In the genomic region with DNA sequence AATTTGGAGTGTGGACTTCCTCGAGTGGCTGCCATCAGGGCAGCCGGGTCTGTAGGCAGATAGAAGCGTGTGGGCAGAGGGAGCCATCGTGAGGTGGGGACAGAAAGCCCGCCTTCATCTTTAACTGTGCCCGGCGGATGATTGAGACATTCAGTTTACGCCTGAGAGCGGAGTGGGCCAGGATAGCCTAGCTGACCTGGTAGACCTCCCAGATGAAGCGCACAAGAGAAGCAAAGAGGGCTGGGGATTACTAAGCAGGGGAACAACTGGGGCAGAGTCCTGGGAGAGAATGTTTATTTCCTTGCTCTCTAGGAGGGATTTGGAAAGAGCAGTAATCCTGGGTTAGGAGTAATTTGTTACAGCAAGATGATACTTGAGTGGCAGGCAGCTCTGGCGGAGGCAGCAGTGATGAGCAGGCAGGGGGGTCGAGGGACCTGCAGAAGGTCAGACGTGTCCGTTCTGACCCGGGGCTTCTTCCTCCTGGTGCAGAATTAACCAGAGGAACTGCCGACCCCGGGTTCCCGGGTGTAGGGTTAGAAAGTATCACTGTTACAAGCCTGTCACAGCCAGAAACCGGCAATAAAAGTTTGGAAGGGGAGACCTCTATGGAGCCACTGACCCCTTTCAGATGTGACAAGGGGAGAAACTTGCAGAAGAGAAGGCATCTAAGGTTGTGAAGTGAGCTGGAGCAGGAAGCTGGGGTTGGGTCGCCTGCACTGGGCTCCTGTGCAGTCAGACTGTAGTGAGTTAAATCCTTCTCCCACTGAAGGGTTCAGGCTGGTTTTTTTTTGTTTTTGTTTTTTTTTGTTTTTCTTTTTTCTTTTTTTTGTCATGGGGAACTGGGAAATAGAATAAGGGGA, we compare ENCODE assay signal across 10 mouse cellular contexts.
DNase-seq lines count a peak whose midpoint lies in the region; ATAC-seq lines count a peak whose summit lies in the region.
"Had no signal": no experiment of that assay in that cellular context is flagged by ENCODE, and none has a peak within 500 bp of the region (broad histone marks: within the 10 kb centered on the region; RNA-seq: fewer than 3 reads in every experiment).

No protein-coding gene starts in this region.

- intact Hi-C loops in heart, postnatal 36 days (cut with DNase I): no loop called here

- peak overlapping the region; percentile 59 for H3K27ac ChIP-seq in heart, embryonic 16.5 days (ENCODE audit: low read length)
- peak overlapping the region; percentile 7; the same call in 1 of the 2 replicates for H3K27ac ChIP-seq in hindbrain, embryonic 11.5 days (ENCODE audit: low read depth, low read length)
- no peak overlapping the region for H3K27ac ChIP-seq in midbrain, embryonic 15.5 days
- H3K27ac ChIP-seq: left cerebral cortex, adult 2 months had no signal

- 47% methylated on average over 20 of the region's 20 CpGs for WGBS in heart, embryonic 16.5 days
- 29% methylated on average over 20 of the region's 20 CpGs for WGBS in hindbrain, embryonic 11.5 days
- 13% methylated on average over 20 of the region's 20 CpGs for WGBS in midbrain, embryonic 15.5 days

- H3K4me3 ChIP-seq in heart, embryonic 16.5 days (ENCODE audit: low read length): no peak overlapping the region
- no peak overlapping the region for H3K4me3 ChIP-seq in hindbrain, embryonic 11.5 days (ENCODE audit: low read depth, low read length)
- H3K4me3 ChIP-seq in midbrain, embryonic 15.5 days: no peak overlapping the region
- H3K4me3 ChIP-seq: left cerebral cortex, adult 2 months had no signal

- no peak for DNase-seq in heart, postnatal 36 days
- DNase-seq in NIH3T3 (ENCODE audit: low read depth): peak; percentile 32
- DNase-seq in hindbrain, embryonic 11.5 days (ENCODE audit: low spot score): no peak
- DNase-seq in frontal cortex, postnatal 36 days (ENCODE audit: low spot score in 2 of 2): no peak
- no peak for DNase-seq in adrenal gland, postnatal 25 days
- DNase-seq in lung, postnatal 25 days (ENCODE audit: low spot score): no peak
- DNase-seq: thymus, postnatal 4 days had no signal

- no peak overlapping the region for H3K9ac ChIP-seq in heart, embryonic 16.5 days (ENCODE audit: low read length)
- H3K9ac ChIP-seq in hindbrain, embryonic 11.5 days (ENCODE audit: low read depth, low read length): no peak overlapping the region
- H3K9ac ChIP-seq in midbrain, embryonic 15.5 days: no peak overlapping the region

- no peak for ATAC-seq in heart, embryonic 16.5 days (replicated peaks; ENCODE audit: extremely low read depth, insufficient read depth, low FRiP score)
- no peak for ATAC-seq in hindbrain, embryonic 11.5 days (ENCODE audit: low FRiP score)
- peak; percentile 25; the same call in 1 of the 2 replicates for ATAC-seq in midbrain, embryonic 15.5 days (replicated peaks)

- H3K4me2 ChIP-seq in heart, embryonic 16.5 days (ENCODE audit: low read depth, low read length): peak overlapping the region; percentile 28; the same call in 1 of the 2 replicates
- no peak overlapping the region for H3K4me2 ChIP-seq in hindbrain, embryonic 11.5 days (replicated peaks; ENCODE audit: low read depth, low read length)
- H3K4me2 ChIP-seq in midbrain, embryonic 15.5 days: no peak overlapping the region; the same call in 1 of the 2 replicates

- no peaks in the 10 kb centered on the region for H3K27me3 ChIP-seq in heart, embryonic 16.5 days (ENCODE audit: control insufficient read depth, insufficient read depth, low read length)
- no peaks in the 10 kb centered on the region for H3K27me3 ChIP-seq in hindbrain, embryonic 11.5 days (ENCODE audit: control insufficient read depth, insufficient read depth, low read length)
- H3K27me3 ChIP-seq in midbrain, embryonic 15.5 days (replicated peaks): no peaks in the 10 kb centered on the region

- H3K4me1 ChIP-seq in heart, embryonic 16.5 days (ENCODE audit: control insufficient read depth, insufficient read depth, low read length): peaks cover 16% of the 10 kb centered on the region
- H3K4me1 ChIP-seq in hindbrain, embryonic 11.5 days (replicated peaks; ENCODE audit: control insufficient read depth, insufficient read depth, low read length): peaks cover 3% of the 10 kb centered on the region; the same call in 1 of the 2 replicates
- H3K4me1 ChIP-seq in midbrain, embryonic 15.5 days: peaks cover 24% of the 10 kb centered on the region

- no peaks in the 10 kb centered on the region for H3K9me3 ChIP-seq in heart, embryonic 16.5 days (replicated peaks; ENCODE audit: control insufficient read depth, low read length)
- H3K9me3 ChIP-seq in hindbrain, embryonic 11.5 days (ENCODE audit: control insufficient read depth, low read length): no peaks in the 10 kb centered on the region
- no peaks in the 10 kb centered on the region for H3K9me3 ChIP-seq in midbrain, embryonic 15.5 days

- no peaks in the 10 kb centered on the region for H3K36me3 ChIP-seq in heart, embryonic 16.5 days (ENCODE audit: control insufficient read depth, insufficient read depth)
- H3K36me3 ChIP-seq in hindbrain, embryonic 11.5 days (ENCODE audit: control insufficient read depth, insufficient read depth, low read length): no peaks in the 10 kb centered on the region
- no peaks in the 10 kb centered on the region for H3K36me3 ChIP-seq in midbrain, embryonic 15.5 days (replicated peaks)
